Mouse (Mus musculus) lung, postnatal 0 days (tissue): ENCODE data around the gene Rabl6.

Experiments used
- CTCF ChIP-seq: IDR thresholded peaks from 2 replicates; pipeline ENCODE4 v1.5.1; 2016; ENCODE audit warnings: antibody characterized with exemption, mild to moderate bottlenecking
- EP300 ChIP-seq: IDR thresholded peaks from 2 replicates; pipeline ENCODE4 v1.6.1; 2016; ENCODE audit warnings: antibody characterized with exemption, mild to moderate bottlenecking, control low read depth

- TF ChIP-seq EP300 (no peak), CTCF (no peak)
Measured at GRCm38 (mm10) chr2:25602526-25602925, 5.8 kb downstream of the Rabl6 start.
